Mouse (Mus musculus): ENCODE data around the gene Gm49358.

DNA sequence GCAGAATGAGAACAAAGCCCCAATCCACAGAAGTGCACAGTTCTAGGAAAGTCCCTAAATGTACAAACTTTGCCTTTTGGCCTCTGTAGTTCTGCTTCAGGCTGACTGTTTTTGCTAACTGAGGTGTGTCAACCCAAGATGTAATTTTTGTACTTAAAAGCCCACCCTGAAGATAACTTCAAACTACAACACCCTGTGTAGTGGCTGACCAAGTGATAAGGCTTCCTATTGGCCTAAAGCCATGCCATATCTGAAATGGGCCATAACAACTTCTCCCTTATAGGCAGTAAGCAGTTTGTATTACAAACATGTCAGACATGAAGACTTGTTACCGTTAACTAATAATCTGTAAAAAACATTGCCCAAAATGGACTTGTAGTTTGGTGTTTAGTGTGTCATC lies 6.0 kb upstream of the Gm49358 start:
- TF ChIP-seq GATA1 (IDR thresholded peaks at IDR 0.05; ENCODE audit: borderline replicate concordance, low read length): no peak
- no peak for TF ChIP-seq FLI1 (IDR thresholded peaks at IDR 0.05; ENCODE audit: low read length)

All from megakaryocyte, embryonic 14.5 days (primary cell).